Mouse (Mus musculus) heart, embryonic 12.5 days (tissue): Measurements from ENCODE around the gene Fgd5. TPM values are rescaled to one million over a fixed set of nuclear protein-coding genes. Genes with fewer than 3 reads are reported as not detected.
A peak's percentile ranks its signal among the peaks of the same experiment; 100 is the strongest.
"Not testable (repeated sequence)": the region's sequence is repeated elsewhere in the genome, so short reads cannot be mapped to it uniquely, and the experiment has no call there.

Experiments used
- ATAC-seq: fragments of 200-750 bp; cut with Nextera tagmentation; 2 replicates; pipeline ENCODE4 v1.8.0; 2017; ENCODE audit warnings: moderate TSS enrichment, moderate library complexity; ENCODE audit not compliant: insufficient number of reproducible peaks, low FRiP score
- H3K27ac ChIP-seq: fragments of 300-500 bp; sonication (generic); 2 replicates; pipeline ENCODE4 v1.5.1; 2016; ENCODE audit warnings: mild to moderate bottlenecking, moderate library complexity; ENCODE audit not compliant: poor library complexity, severe bottlenecking
- H3K27me3 ChIP-seq: fragments of 300-500 bp; sonication (generic); replicated peaks from 2 replicates; pipeline ENCODE4 v1.6.1; 2016; ENCODE audit warnings: mild to moderate bottlenecking, moderate library complexity
- H3K36me3 ChIP-seq: fragments of 300-500 bp; sonication (generic); 2 replicates; pipeline ENCODE4 v1.6.1; 2016; ENCODE audit warnings: mild to moderate bottlenecking, moderate library complexity
- H3K4me1 ChIP-seq: fragments of 300-500 bp; sonication (generic); replicated peaks from 2 replicates; pipeline ENCODE4 v1.6.1; 2016; ENCODE audit warnings: mild to moderate bottlenecking
- H3K4me2 ChIP-seq: fragments of 300-500 bp; sonication (generic); 2 replicates; pipeline ENCODE4 v1.6.1; 2016; ENCODE audit warnings: mild to moderate bottlenecking, moderate library complexity
- H3K4me3 ChIP-seq: fragments of 300-500 bp; sonication (generic); 2 replicates; pipeline ENCODE4 v1.5.1; 2016; ENCODE audit warnings: mild to moderate bottlenecking
- H3K9ac ChIP-seq: fragments of 300-500 bp; sonication (generic); 2 replicates; pipeline ENCODE4 v1.6.1; 2016; ENCODE audit warnings: mild to moderate bottlenecking, moderate library complexity
- H3K9me3 ChIP-seq: fragments of 300-500 bp; sonication (generic); replicated peaks from 2 replicates; pipeline ENCODE4 v1.6.1; 2016; ENCODE audit warnings: mild to moderate bottlenecking, moderate library complexity
- WGBS: fragments of 180-500 bp; shearing (Covaris S2); methylation state at CpG from one replicate; pipeline ENCODE4 v1.1.7; 2016; 5-methylcytosine and 5-hydroxymethylcytosine counted together
- polyA plus RNA-seq: library from polyadenylated mRNA; unstranded; fragments of >200 nt; fragmentation: Nextera tagmentation; extraction: Ambion mirVana; gene quantifications from 2 replicates; pipeline ENCODE4 v1.2.1, GENCODE M21; 2016

Fgd5 gene
- polyA plus RNA-seq = 16.0 and 19.0 TPM in 2 replicates

DNA sequence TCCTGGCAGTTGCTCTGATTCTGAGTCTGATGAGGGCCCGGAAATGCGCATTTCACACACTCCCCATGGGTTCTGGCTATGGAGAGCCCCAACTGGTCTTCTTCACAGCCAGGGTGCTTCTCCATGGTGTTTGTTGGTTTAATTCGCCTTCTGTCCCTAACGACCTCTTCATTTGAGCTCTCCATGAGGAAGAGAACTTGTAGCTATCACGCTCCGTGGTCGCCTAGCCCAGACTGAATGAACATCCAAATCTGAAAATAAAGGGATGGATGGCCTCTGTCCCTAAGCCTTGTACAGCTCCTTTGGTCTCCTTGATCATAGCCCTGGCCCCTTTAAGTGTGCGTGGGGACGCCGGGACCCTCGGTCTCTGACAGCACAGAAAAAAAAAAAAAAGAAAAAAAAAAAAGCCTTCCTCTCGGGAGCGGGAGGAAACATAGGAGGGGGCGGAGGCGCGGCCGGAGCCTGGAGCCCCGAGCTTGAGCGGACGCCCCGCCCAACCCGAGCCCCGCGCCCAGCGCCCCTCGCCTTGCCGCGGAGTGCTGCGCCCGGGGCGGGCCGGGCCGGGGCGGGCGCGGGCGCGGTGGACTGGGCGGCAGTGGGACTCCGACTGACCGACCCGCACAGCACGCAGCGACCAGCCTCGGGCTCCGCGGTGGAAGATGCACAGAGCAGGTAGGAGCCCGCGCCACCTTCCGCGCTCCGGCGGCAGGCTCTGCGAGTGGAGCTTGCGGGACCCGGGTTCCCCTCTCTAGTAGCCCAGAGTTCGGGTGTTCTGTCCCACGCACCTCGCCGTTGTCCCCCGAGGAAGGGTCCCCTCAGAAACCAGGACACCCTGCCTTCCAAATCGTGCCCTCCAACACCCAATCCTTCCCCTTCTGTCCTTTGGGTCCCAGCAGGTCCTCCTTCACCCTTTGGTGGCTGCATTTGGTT lies at the start of gene Fgd5:
Fgd5 (plus strand) TSS at position 508 of the 930 bp plus-strand sequence.
- peak within 1 kb of the TSS; percentile 92 for H3K4me2 ChIP-seq
- H3K9ac ChIP-seq = peak within 1 kb of the TSS; percentile 81
- peaks cover 46% of the 10 kb centered on the region for H3K27me3 ChIP-seq
- peak; percentile 78 for ATAC-seq
- no peaks in the 10 kb centered on the region for H3K9me3 ChIP-seq
- under 1% methylated on average over 47 of the region's 62 CpGs for WGBS
- peaks cover 22% of the 10 kb centered on the region for H3K4me1 ChIP-seq
- H3K4me3 ChIP-seq = peak within 1 kb of the TSS; percentile 71
- peak within 1 kb of the TSS; percentile 45 for H3K27ac ChIP-seq
- H3K36me3 ChIP-seq = no peaks in the 10 kb centered on the region

DNA sequence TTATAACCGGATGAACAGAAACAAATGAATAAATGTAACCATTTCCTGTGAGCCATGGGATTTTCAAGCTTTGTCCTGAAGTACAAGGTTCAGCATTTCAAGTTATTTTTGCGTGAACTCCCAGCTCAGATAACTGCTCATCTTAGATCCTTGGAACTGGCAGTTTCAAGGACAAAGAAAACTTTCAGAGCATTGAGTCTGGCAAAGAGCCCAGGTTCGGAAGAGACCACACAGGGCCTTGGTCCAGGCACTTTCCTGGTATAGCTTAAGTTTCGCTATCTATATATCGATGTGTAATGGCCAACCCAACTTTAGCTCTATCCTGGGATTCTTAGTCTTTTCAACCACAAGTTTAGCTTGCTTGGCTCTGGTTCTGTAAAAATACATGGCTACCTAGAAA lies 47.4 kb upstream of the Fgd5 start:
- peaks cover under 1% of the 10 kb centered on the region; the same call in 1 of the 2 replicates for H3K27me3 ChIP-seq
- H3K4me3 ChIP-seq = no peak overlapping the region
- H3K4me2 ChIP-seq = no peak overlapping the region
- no peaks in the 10 kb centered on the region for H3K36me3 ChIP-seq
- H3K9me3 ChIP-seq = no peaks in the 10 kb centered on the region
- ATAC-seq = no peak
- WGBS = 59% methylated on average over 5 of the region's 5 CpGs
- H3K4me1 ChIP-seq = peaks cover 2% of the 10 kb centered on the region; the same call in 1 of the 2 replicates
- H3K9ac ChIP-seq = no peak overlapping the region
- no peak overlapping the region for H3K27ac ChIP-seq

- 61% methylated on average over 4 of the region's 4 CpGs for WGBS
- H3K36me3 ChIP-seq = no peaks in the 10 kb centered on the region
- no peak overlapping the region for H3K4me3 ChIP-seq
- H3K9ac ChIP-seq = no peak overlapping the region
- no peak for ATAC-seq
- peaks cover 13% of the 10 kb centered on the region for H3K27me3 ChIP-seq
- no peaks in the 10 kb centered on the region for H3K9me3 ChIP-seq
- 0 out of 2 replicates have a peak, but pooled peaks cover 1% of the 10 kb centered on the region for H3K4me1 ChIP-seq
- H3K27ac ChIP-seq = no peak overlapping the region
- no peak overlapping the region for H3K4me2 ChIP-seq
These were observed 40.2 kb upstream of the Fgd5 start for GRCm38 (mm10) chr6:91938491-91938890.

DNA sequence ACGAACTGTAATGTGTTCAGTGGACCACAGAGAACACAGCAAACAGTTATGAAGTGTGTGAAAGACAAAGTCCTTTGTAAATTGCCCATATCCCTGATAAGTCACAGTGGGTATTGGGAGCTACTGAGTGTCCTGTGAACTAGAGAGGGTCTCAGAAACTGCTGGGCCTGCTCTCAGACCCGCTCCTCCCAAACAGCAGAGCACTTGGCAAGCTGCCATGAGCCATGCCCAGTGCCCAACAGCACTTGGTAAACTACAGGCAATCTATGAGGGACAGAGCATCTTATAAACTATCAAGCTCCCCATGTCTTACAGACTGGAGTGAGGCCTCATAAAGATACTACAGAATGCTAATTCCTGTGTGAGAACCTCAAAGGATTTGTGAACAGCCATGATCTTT lies 30.3 kb upstream of the Fgd5 start:
- Histone ChIP-seq H3K4me3 (no peak overlapping the region), H3K9me3 (no peaks in the 10 kb centered on the region), H3K9ac (no peak overlapping the region), H3K27ac (no peak overlapping the region), H3K27me3 (0 out of 2 replicates have a peak, but pooled peaks cover 12% of the 10 kb centered on the region), H3K4me2 (no peak overlapping the region), H3K4me1 (no peaks in the 10 kb centered on the region), H3K36me3 (no peaks in the 10 kb centered on the region)
- ATAC-seq = no peak
- 67% methylated on average over 2 of the region's 2 CpGs for WGBS

DNA sequence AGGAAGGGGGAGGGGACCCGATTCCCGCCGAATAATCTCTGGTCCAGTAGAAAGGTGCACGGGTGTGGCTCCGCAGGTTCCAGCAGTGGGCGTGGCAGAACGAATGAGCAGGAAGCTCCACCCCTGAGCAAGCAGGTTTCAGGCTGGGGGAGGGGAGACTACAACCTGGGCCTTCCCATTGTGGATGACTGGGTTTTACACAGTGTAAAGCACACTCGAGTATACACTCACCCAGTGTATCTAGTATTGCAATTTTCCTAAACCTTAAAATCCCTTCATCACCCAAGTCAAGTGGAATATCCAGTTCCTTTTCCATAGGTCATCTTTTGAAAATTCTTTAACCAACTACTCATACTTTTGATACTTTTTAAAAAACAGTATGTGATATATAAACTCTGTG lies 20.7 kb upstream of the Fgd5 start:
- H3K27ac ChIP-seq, H3K9ac ChIP-seq, H3K4me3 ChIP-seq, H3K9me3 ChIP-seq, H3K4me2 ChIP-seq, H3K36me3 ChIP-seq, ATAC-seq: not testable (repeated sequence)
- WGBS = 16% methylated on average over 3 of the region's 8 CpGs
- Histone ChIP-seq H3K27me3 (peaks cover 22% of the 10 kb centered on the region), H3K4me1 (peaks cover 12% of the 10 kb centered on the region)

DNA sequence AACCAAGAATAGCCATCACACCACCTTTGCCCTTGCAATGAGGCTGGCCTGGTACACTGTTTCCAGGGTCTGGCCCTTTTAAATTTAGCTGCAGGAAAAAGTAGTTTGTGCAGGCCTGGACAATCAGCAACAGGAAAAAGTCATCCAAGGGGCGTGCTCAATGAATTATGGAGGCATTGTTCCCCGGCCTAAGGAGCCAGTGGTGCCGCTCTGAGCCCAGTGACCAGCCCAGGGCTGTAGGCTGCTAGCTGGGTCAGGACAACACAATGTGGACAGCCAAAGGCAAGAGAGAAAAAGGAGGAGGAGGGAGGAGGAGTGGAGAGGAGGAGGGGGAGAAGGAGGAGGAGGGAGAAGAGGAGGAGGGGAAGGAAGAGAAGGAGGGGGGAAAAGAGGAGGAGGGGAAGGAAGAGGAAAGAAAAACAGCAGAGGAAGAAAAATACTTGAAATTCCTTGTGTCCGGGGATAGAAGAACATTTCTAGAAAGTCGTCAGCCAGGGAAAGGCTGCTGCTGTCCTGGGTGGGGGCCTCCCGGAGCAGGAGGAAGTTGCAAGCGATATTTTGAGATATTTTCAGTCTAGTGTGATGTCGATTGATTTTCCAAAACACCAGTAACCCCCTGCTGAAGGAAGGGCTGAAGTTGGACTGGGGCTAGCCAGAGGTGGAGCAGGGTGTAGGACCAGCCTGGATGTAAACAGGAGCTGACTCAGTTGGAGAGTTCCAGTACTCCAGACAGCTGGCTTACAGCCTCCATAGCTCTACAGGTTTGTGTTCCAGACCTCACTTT lies 18.5 kb upstream of the Fgd5 start:
- peak overlapping the region; percentile 79 for H3K27ac ChIP-seq
- H3K4me3 ChIP-seq = no peak overlapping the region
- no peaks in the 10 kb centered on the region for H3K36me3 ChIP-seq
- 23% methylated on average over 8 of the region's 8 CpGs for WGBS
- peaks cover 16% of the 10 kb centered on the region for H3K27me3 ChIP-seq
- H3K4me1 ChIP-seq = peaks cover 12% of the 10 kb centered on the region
- H3K9me3 ChIP-seq = no peaks in the 10 kb centered on the region
- peak overlapping the region; percentile 45; the same call in 1 of the 2 replicates for H3K4me2 ChIP-seq
- ATAC-seq = peak; percentile 80
- H3K9ac ChIP-seq = no peak overlapping the region

- WGBS = 34% methylated on average over 4 of the region's 4 CpGs
- no peaks in the 10 kb centered on the region for H3K36me3 ChIP-seq
- no peak overlapping the region for H3K4me3 ChIP-seq
- H3K27ac ChIP-seq = no peak overlapping the region
- no peaks in the 10 kb centered on the region for H3K9me3 ChIP-seq
- ATAC-seq = no peak
- H3K27me3 ChIP-seq = peaks cover 10% of the 10 kb centered on the region; the same call in 1 of the 2 replicates
- peaks cover 12% of the 10 kb centered on the region for H3K4me1 ChIP-seq
- H3K4me2 ChIP-seq = no peak overlapping the region
- H3K9ac ChIP-seq = no peak overlapping the region
These were observed 15.2 kb upstream of the Fgd5 start for GRCm38 (mm10) chr6:91963429-91963828.

DNA sequence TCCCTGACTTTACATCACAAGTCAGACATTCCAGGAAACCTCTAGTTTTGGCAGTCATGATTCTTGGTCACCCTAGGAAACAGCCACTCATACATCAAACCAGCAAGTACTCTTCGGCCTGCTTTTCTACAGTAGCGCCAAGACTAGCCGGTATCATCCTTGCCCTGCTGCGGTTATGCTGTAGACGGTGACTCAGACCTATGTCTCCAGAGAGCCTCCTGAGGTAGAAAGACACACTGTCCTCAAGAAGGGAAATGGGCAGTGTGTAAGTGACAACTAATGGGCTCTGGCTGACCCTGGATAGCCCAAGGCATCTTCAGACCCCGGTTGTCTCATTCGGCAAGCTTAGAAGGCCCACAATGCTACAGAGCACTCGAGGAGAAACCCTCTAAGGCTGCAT lies 13.6 kb upstream of the Fgd5 start:
- peaks cover 10% of the 10 kb centered on the region; the same call in 1 of the 2 replicates for H3K27me3 ChIP-seq
- no peak overlapping the region for H3K9ac ChIP-seq
- no peaks in the 10 kb centered on the region for H3K36me3 ChIP-seq
- H3K27ac ChIP-seq = no peak overlapping the region
- no peaks in the 10 kb centered on the region for H3K9me3 ChIP-seq
- peaks cover 12% of the 10 kb centered on the region for H3K4me1 ChIP-seq
- no peak overlapping the region for H3K4me2 ChIP-seq
- H3K4me3 ChIP-seq = no peak overlapping the region
- ATAC-seq = no peak
- WGBS = 86% methylated on average over 8 of the region's 8 CpGs

DNA sequence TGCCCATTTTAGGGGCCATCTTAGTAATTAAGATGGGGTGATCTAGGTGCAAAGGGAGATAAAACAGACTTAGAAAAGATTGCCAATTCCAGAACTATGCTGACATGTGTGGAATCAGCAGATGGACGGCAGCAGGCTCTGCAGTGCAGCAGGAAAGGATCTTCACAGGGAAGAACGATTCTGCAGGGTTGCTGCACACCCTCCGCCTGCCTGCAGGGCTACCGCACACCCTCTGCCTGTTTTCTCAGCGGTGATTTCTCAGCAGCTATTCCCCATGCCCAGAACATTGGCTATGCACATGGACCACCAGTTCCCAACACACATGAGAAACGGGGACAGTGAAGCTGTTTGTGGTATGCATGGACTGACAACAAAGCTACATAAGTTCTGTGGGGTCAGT lies 12.7 kb upstream of the Fgd5 start:
- WGBS = 44% methylated on average over 6 of the region's 6 CpGs
- no peaks in the 10 kb centered on the region for H3K9me3 ChIP-seq

DNA sequence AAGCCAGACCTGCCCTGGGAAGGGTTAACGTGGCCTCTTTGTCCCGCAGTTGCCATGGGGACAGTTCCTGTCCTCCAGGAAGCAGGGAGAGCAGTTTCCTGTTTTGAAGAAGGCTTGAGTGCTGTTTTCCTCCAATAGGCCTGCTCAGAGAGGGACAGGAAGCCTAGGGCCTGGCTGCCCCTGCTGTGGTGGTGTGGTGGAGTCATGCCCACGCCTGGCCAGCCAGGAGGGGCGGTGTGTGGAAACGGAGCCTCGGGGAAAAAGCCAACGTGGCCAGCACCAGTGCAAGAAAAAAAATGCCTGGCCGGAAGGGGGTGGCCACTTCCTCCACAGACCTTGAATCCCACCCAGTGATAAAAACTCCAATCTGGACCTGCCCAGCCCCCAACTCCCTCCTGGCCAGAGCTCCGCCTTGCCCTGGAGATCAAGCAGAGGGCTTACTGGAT lies 6.5 kb upstream of the Fgd5 start:
- Histone ChIP-seq H3K27me3 (peaks cover 10% of the 10 kb centered on the region), H3K4me1 (peaks cover 16% of the 10 kb centered on the region), H3K9ac (no peak overlapping the region), H3K27ac (peak overlapping the region; percentile 63), H3K4me2 (no peak overlapping the region), H3K4me3 (no peak overlapping the region), H3K9me3 (no peaks in the 10 kb centered on the region), H3K36me3 (no peaks in the 10 kb centered on the region)
- WGBS = 36% methylated on average over 9 of the region's 9 CpGs
- peak; percentile 88 for ATAC-seq

More for the DNA sequence above, 12.7 kb upstream of the Fgd5 start:
- Histone ChIP-seq H3K27ac (no peak overlapping the region), H3K4me1 (peaks cover 3% of the 10 kb centered on the region), H3K4me2 (no peak overlapping the region), H3K36me3 (no peaks in the 10 kb centered on the region), H3K9ac (no peak overlapping the region), H3K4me3 (no peak overlapping the region), H3K27me3 (peaks cover 10% of the 10 kb centered on the region; the same call in 1 of the 2 replicates)
- no peak for ATAC-seq

- Histone ChIP-seq H3K9me3 (no peaks in the 10 kb centered on the region), H3K27ac (0 out of 2 replicates have a peak overlapping the region, but pooled peaks have one; percentile 45), H3K27me3 (peaks cover 21% of the 10 kb centered on the region), H3K4me3 (no peak overlapping the region), H3K36me3 (no peaks in the 10 kb centered on the region), H3K9ac (no peak overlapping the region), H3K4me2 (no peak overlapping the region), H3K4me1 (peaks cover 24% of the 10 kb centered on the region)
- ATAC-seq = no peak
- 55% methylated on average over 6 of the region's 6 CpGs for whole genome bisulfite sequencing
These were observed 4.7 kb upstream of the Fgd5 start for GRCm38 (mm10) chr6:91973972-91974371.
